Mouse (Mus musculus) liver, adult 2 months (tissue): ENCODE results near the gene Erich6.

Experiments
- CTCF ChIP-seq: fragments of 200-500 bp; IDR thresholded peaks from 2 replicates; pipeline ENCODE4 v1.5.1; 2011; ENCODE audit warnings: low read depth, low read length, control low read depth
- POLR2A ChIP-seq: fragments of 200-500 bp; IDR thresholded peaks from 2 replicates; pipeline ENCODE4 v1.6.1; 2011; ENCODE audit warnings: low read length, control low read depth; ENCODE audit not compliant: insufficient read depth; ENCODE audit errors: extremely low read depth

DNA sequence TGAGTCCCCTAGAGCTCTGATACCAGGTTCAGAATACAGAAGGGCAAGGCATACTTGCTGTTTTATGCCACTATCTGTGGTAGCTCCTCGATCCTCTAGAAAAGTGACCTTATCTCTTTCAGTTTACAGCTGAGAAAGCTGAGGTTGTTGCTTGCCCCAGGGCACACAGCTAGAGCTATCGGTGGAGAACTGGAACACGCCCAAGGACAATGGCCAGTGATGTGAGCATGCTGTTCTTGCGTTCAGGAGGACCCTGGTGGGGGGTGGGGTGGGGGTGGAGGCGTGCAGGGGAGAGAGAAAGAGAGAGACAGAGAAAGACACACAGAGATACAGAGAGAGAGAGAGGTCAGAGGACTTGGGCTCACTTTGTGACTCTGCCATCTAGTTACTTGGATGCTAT, 27.0 kb downstream of the Erich6 start:
- TF ChIP-seq CTCF: no peak
- TF ChIP-seq POLR2A: no peak
